Mouse (Mus musculus) hindbrain, embryonic 16.5 days (tissue): ENCODE data around the gene Gm27021. TPM values are rescaled to one million over a fixed set of nuclear protein-coding genes. Genes with fewer than 3 reads are reported as not detected.

Experiments used
- ATAC-seq: fragments of 200-750 bp; cut with Nextera tagmentation; 2 replicates; pipeline ENCODE4 v1.8.0; 2017; ENCODE audit warnings: moderate TSS enrichment, moderate library complexity
- H3K27ac ChIP-seq: fragments of 300-500 bp; sonication (generic); 2 replicates; pipeline ENCODE4 v1.5.1; 2014; ENCODE audit warnings: low read depth, mild to moderate bottlenecking, control low read depth, low read length, moderate library complexity
- H3K27me3 ChIP-seq: fragments of 300-500 bp; sonication (generic); replicated peaks from 2 replicates; pipeline ENCODE4 v1.6.1; 2014; ENCODE audit warnings: low read length; ENCODE audit not compliant: control insufficient read depth, insufficient read depth
- H3K36me3 ChIP-seq: fragments of 300-500 bp; sonication (generic); 2 replicates; pipeline ENCODE4 v1.6.1; 2014; ENCODE audit warnings: mild to moderate bottlenecking, low read length, moderate library complexity, mixed read lengths; ENCODE audit not compliant: control insufficient read depth, insufficient read depth
- H3K4me1 ChIP-seq: fragments of 300-500 bp; sonication (generic); 2 replicates; pipeline ENCODE4 v1.6.1; 2014; ENCODE audit warnings: low read depth, low read length; ENCODE audit not compliant: control insufficient read depth, insufficient read depth
- H3K4me2 ChIP-seq: fragments of 300-500 bp; sonication (generic); 2 replicates; pipeline ENCODE4 v1.6.1; 2014; ENCODE audit warnings: mild to moderate bottlenecking, low read length, control low read depth, moderate library complexity
- H3K4me3 ChIP-seq: fragments of 300-500 bp; sonication (generic); 2 replicates; pipeline ENCODE4 v1.5.1; 2014; ENCODE audit warnings: mild to moderate bottlenecking, low read length, control low read depth, moderate library complexity
- H3K9ac ChIP-seq: fragments of 300-500 bp; sonication (generic); 2 replicates; pipeline ENCODE4 v1.6.1; 2014; ENCODE audit warnings: low read depth, mild to moderate bottlenecking, control low read depth, low read length, moderate library complexity
- H3K9me3 ChIP-seq: fragments of 300-500 bp; sonication (generic); 2 replicates; pipeline ENCODE4 v1.6.1; 2014; ENCODE audit warnings: mild to moderate bottlenecking, low read length, moderate library complexity; ENCODE audit not compliant: control insufficient read depth
- WGBS: fragments of 180-500 bp; shearing (Covaris S2); extraction: QIAGEN DNeasy Blood & Tissue Kit; methylation state at CpG from one replicate; pipeline ENCODE4 v1.1.7; 2014; 5-methylcytosine and 5-hydroxymethylcytosine counted together
- polyA plus RNA-seq: library from polyadenylated mRNA; unstranded; fragments of >200 nt; fragmentation: Nextera tagmentation; extraction: Ambion mirVana; gene quantifications from 2 replicates; pipeline ENCODE4 v1.2.1, GENCODE M21; 2015

Gm27021 gene
- polyA plus RNA-seq = 6.5 and 7.9 TPM in 2 replicates

GRCm38 (mm10) chr8:120667561-120668373 lies at the start of gene Gm27021, which contains the start of gene Cox4i1:
Gm27021 (minus strand) TSS chr8:120668079.
Cox4i1 (plus strand) TSS chr8:120668222.
- peak within 1 kb of the TSS; percentile 89 for H3K27ac ChIP-seq
- ATAC-seq = peak; percentile 92
- H3K9me3 ChIP-seq = no peaks in the 10 kb centered on the region
- no peaks in the 10 kb centered on the region for H3K27me3 ChIP-seq
- peaks cover 36% of the 10 kb centered on the region for H3K4me1 ChIP-seq
- peak within 1 kb of the TSS; percentile 84 for H3K4me2 ChIP-seq
- under 1% methylated on average over 59 of the region's 105 CpGs for WGBS
- peak within 1 kb of the TSS; percentile 94 for H3K4me3 ChIP-seq
- H3K36me3 ChIP-seq = peaks cover 9% of the 10 kb centered on the region
- peak within 1 kb of the TSS; percentile 93 for H3K9ac ChIP-seq

- WGBS = 82% methylated on average over 15 of the region's 15 CpGs
- Histone ChIP-seq H3K36me3 (no peaks in the 10 kb centered on the region), H3K9me3 (no peaks in the 10 kb centered on the region), H3K4me3 (no peak overlapping the region), H3K4me2 (no peak overlapping the region), H3K27me3 (no peaks in the 10 kb centered on the region), H3K4me1 (no peaks in the 10 kb centered on the region), H3K27ac (no peak overlapping the region), H3K9ac (no peak overlapping the region)
- no peak for ATAC-seq
These were observed 48.3 kb upstream of the Gm27021 start for GRCm38 (mm10) chr8:120715996-120716680.

GRCm38 (mm10) chr8:120715200-120715599 lies 47.3 kb upstream of the Gm27021 start:
- 78% methylated on average over 6 of the region's 6 CpGs for WGBS
- Histone ChIP-seq H3K27me3 (no peaks in the 10 kb centered on the region), H3K9ac (no peak overlapping the region), H3K36me3 (no peaks in the 10 kb centered on the region), H3K27ac (no peak overlapping the region), H3K4me3 (no peak overlapping the region), H3K9me3 (no peaks in the 10 kb centered on the region), H3K4me1 (no peaks in the 10 kb centered on the region), H3K4me2 (no peak overlapping the region)
- ATAC-seq = no peak

GRCm38 (mm10) chr8:120709176-120709575 lies 41.3 kb upstream of the Gm27021 start:
- Histone ChIP-seq H3K9ac (no peak overlapping the region), H3K9me3 (no peaks in the 10 kb centered on the region), H3K4me3 (no peak overlapping the region), H3K4me2 (no peak overlapping the region), H3K27ac (no peak overlapping the region), H3K27me3 (no peaks in the 10 kb centered on the region), H3K4me1 (no peaks in the 10 kb centered on the region), H3K36me3 (no peaks in the 10 kb centered on the region)
- no peak for ATAC-seq
- WGBS = 88% methylated on average over 10 of the region's 10 CpGs

GRCm38 (mm10) chr8:120706193-120706592 lies 38.3 kb upstream of the Gm27021 start:
- H3K4me2 ChIP-seq = no peak overlapping the region
- H3K9me3 ChIP-seq = no peaks in the 10 kb centered on the region
- no peaks in the 10 kb centered on the region for H3K36me3 ChIP-seq
- 84% methylated on average over 3 of the region's 3 CpGs for WGBS
- H3K4me1 ChIP-seq = no peaks in the 10 kb centered on the region
- no peak overlapping the region for H3K4me3 ChIP-seq
- H3K27ac ChIP-seq = no peak overlapping the region
- no peaks in the 10 kb centered on the region for H3K27me3 ChIP-seq
- no peak overlapping the region for H3K9ac ChIP-seq
- ATAC-seq = no peak

- Histone ChIP-seq H3K27me3 (no peaks in the 10 kb centered on the region), H3K4me2 (no peak overlapping the region), H3K9me3 (no peaks in the 10 kb centered on the region), H3K4me3 (no peak overlapping the region), H3K36me3 (no peaks in the 10 kb centered on the region), H3K9ac (no peak overlapping the region), H3K27ac (no peak overlapping the region), H3K4me1 (no peaks in the 10 kb centered on the region)
- ATAC-seq = no peak
- WGBS = 76% methylated on average over 15 of the region's 15 CpGs
These were observed 37.3 kb upstream of the Gm27021 start for GRCm38 (mm10) chr8:120705163-120705562.

- 55% methylated on average over 9 of the region's 9 CpGs for WGBS
- Histone ChIP-seq H3K4me1 (no peaks in the 10 kb centered on the region), H3K9me3 (no peaks in the 10 kb centered on the region), H3K9ac (no peak overlapping the region), H3K27me3 (no peaks in the 10 kb centered on the region), H3K36me3 (no peaks in the 10 kb centered on the region), H3K27ac (no peak overlapping the region), H3K4me3 (no peak overlapping the region), H3K4me2 (no peak overlapping the region)
- ATAC-seq = no peak
These were observed 36.3 kb upstream of the Gm27021 start for GRCm38 (mm10) chr8:120704203-120704602.

GRCm38 (mm10) chr8:120701758-120702465 lies 34.0 kb upstream of the Gm27021 start:
- H3K4me1 ChIP-seq = no peaks in the 10 kb centered on the region
- no peak overlapping the region for H3K27ac ChIP-seq
- no peak overlapping the region for H3K4me3 ChIP-seq
- ATAC-seq = no peak
- no peak overlapping the region for H3K4me2 ChIP-seq
- H3K9ac ChIP-seq = no peak overlapping the region
- H3K36me3 ChIP-seq = no peaks in the 10 kb centered on the region
- H3K27me3 ChIP-seq = no peaks in the 10 kb centered on the region
- H3K9me3 ChIP-seq = no peaks in the 10 kb centered on the region
- WGBS = 70% methylated on average over 19 of the region's 19 CpGs

- Histone ChIP-seq H3K27ac (no peak overlapping the region), H3K27me3 (no peaks in the 10 kb centered on the region), H3K4me3 (no peak overlapping the region), H3K4me1 (peaks cover 6% of the 10 kb centered on the region), H3K9me3 (no peaks in the 10 kb centered on the region), H3K4me2 (no peak overlapping the region), H3K36me3 (no peaks in the 10 kb centered on the region), H3K9ac (no peak overlapping the region)
- 90% methylated on average over 4 of the region's 4 CpGs for WGBS
- ATAC-seq = no peak
These were observed 32.2 kb upstream of the Gm27021 start for GRCm38 (mm10) chr8:120700053-120700452.
